Mouse (Mus musculus): ENCODE data around the gene Amotl1.
"Not testable (repeated sequence)": the region's sequence is repeated elsewhere in the genome, so short reads cannot be mapped to it uniquely, and the experiment has no call there.

The Amotl1 gene

GRCm38 (mm10) chr9:14644956-14645355, at the start of gene Amotl1:
Gene Amotl1 (minus strand): TSS chr9:14645056.
- DNase-seq (ENCODE audit: low spot score in 2 of 2) = no peak

GRCm38 (mm10) chr9:14689376-14690108, 44.7 kb upstream of the Amotl1 start:
- no peak for DNase-seq (ENCODE audit: low spot score in 2 of 2)

GRCm38 (mm10) chr9:14684363-14684762, 39.5 kb upstream of the Amotl1 start:
- DNase-seq (ENCODE audit: low spot score in 2 of 2) = no peak

GRCm38 (mm10) chr9:14682741-14683140, 37.9 kb upstream of the Amotl1 start:
- no peak for DNase-seq (ENCODE audit: low spot score in 2 of 2)

- DNase-seq (ENCODE audit: low spot score in 2 of 2) = no peak
Measured at GRCm38 (mm10) chr9:14680584-14680983, 35.7 kb upstream of the Amotl1 start.

GRCm38 (mm10) chr9:14675707-14676691, 31.1 kb upstream of the Amotl1 start:
- DNase-seq (ENCODE audit: low spot score in 2 of 2) = no peak

- no peak for DNase-seq (ENCODE audit: low spot score in 2 of 2)
Measured at GRCm38 (mm10) chr9:14674506-14674905, 29.6 kb upstream of the Amotl1 start.

- DNase-seq (ENCODE audit: low spot score in 2 of 2) = no peak
Measured at GRCm38 (mm10) chr9:14673109-14673508, 28.3 kb upstream of the Amotl1 start.

- not testable (repeated sequence) for DNase-seq (ENCODE audit: low spot score in 2 of 2)
Measured at GRCm38 (mm10) chr9:14671965-14672364, 27.1 kb upstream of the Amotl1 start.

- DNase-seq (ENCODE audit: low spot score in 2 of 2) = no peak
Measured at GRCm38 (mm10) chr9:14668382-14668781, 23.5 kb upstream of the Amotl1 start.

GRCm38 (mm10) chr9:14666071-14666470, 21.2 kb upstream of the Amotl1 start:
- DNase-seq (ENCODE audit: low spot score in 2 of 2) = no peak

- no peak for DNase-seq (ENCODE audit: low spot score in 2 of 2)
Measured at GRCm38 (mm10) chr9:14663591-14663990, 18.7 kb upstream of the Amotl1 start.

- no peak for DNase-seq (ENCODE audit: low spot score in 2 of 2)
Measured at GRCm38 (mm10) chr9:14662876-14663275, 18.0 kb upstream of the Amotl1 start.

- DNase-seq (ENCODE audit: low spot score in 2 of 2) = no peak
Measured at GRCm38 (mm10) chr9:14662138-14662537, 17.3 kb upstream of the Amotl1 start.

- no peak for DNase-seq (ENCODE audit: low spot score in 2 of 2)
Measured at GRCm38 (mm10) chr9:14657926-14658325, 13.1 kb upstream of the Amotl1 start.

- DNase-seq (ENCODE audit: low spot score in 2 of 2) = no peak
Measured at GRCm38 (mm10) chr9:14654010-14654409, 9.2 kb upstream of the Amotl1 start.

- DNase-seq (ENCODE audit: low spot score in 2 of 2) = no peak
Measured at GRCm38 (mm10) chr9:14652761-14653160, 7.9 kb upstream of the Amotl1 start.

GRCm38 (mm10) chr9:14647849-14648248, 3.0 kb upstream of the Amotl1 start:
- DNase-seq (ENCODE audit: low spot score in 2 of 2) = no peak

GRCm38 (mm10) chr9:14646641-14647040, 1.8 kb upstream of the Amotl1 start:
- DNase-seq (ENCODE audit: low spot score in 2 of 2) = no peak

- no peak for DNase-seq (ENCODE audit: low spot score in 2 of 2)
Measured at GRCm38 (mm10) chr9:14646061-14646460, 1.2 kb upstream of the Amotl1 start.

- DNase-seq (ENCODE audit: low spot score in 2 of 2) = no peak
Measured at GRCm38 (mm10) chr9:14643328-14643727, 1.5 kb downstream of the Amotl1 start.

GRCm38 (mm10) chr9:14642251-14643021, 2.4 kb downstream of the Amotl1 start:
- DNase-seq (ENCODE audit: low spot score in 2 of 2) = no peak
